Mouse (Mus musculus) gastrocnemius, postnatal 36 days (tissue): ENCODE measurements at regions not wholly inside any gene's neighbourhood (a gene's known extent, or its start where the extent isn't known, plus 50 kb on each side); places are given as distances from the start of the nearest gene placed in this dataset.

Source experiments
- DNase-seq, 2 experiments: peaks; one replicate each; pipeline ENCODE4 v3.0.0; 2022
- intact Hi-C: fragments of 180-260 bp; cut with DNase I; formaldehyde crosslinking; loops from one replicate; pipeline ENCODE4 v1.15.1; 2025

GRCm38 (mm10) chr1:137584104-137584675, 591.3 kb downstream of the Ptprc start:
- DNase-seq, result no peak
- intact Hi-C loops, result no loop called here

GRCm38 (mm10) chr1:137577639-137578038, 597.9 kb downstream of the Ptprc start:
- intact Hi-C loops, result no loop called here
- DNase-seq, result no peak

- DNase-seq, result peak in 1 of 2 experiments; percentile 28
- intact Hi-C loops, result no loop called here
Observed at GRCm38 (mm10) chr1:137576174-137576573, 599.3 kb downstream of the Ptprc start.

- DNase-seq, result no peak
- intact Hi-C loops, result no loop called here
Observed at GRCm38 (mm10) chr1:137575380-137575779, 600.1 kb downstream of the Ptprc start.

GRCm38 (mm10) chr1:137571905-137572865, 603.3 kb downstream of the Ptprc start:
- intact Hi-C loops, result no loop called here
- no peak for DNase-seq

GRCm38 (mm10) chr1:137571190-137571904, 604.2 kb downstream of the Ptprc start:
- intact Hi-C loops, result no loop called here
- DNase-seq, result peak; percentile 27 to 32

GRCm38 (mm10) chr1:137567526-137567925, 607.3 kb upstream of the Nr5a2 start:
- intact Hi-C loops, result no loop called here
- no peak for DNase-seq

GRCm38 (mm10) chr1:137565573-137566048, 605.4 kb upstream of the Nr5a2 start:
- intact Hi-C loops, result no loop called here
- DNase-seq, result no peak

- DNase-seq, result no peak
- intact Hi-C loops, result no loop called here
Observed at GRCm38 (mm10) chr1:137561686-137562085, 601.4 kb upstream of the Nr5a2 start.

- intact Hi-C loops, result no loop called here
- DNase-seq, result no peak
Observed at GRCm38 (mm10) chr1:137560389-137561268, 600.4 kb upstream of the Nr5a2 start.

- no peak for DNase-seq
- intact Hi-C loops, result no loop called here
Observed at GRCm38 (mm10) chr1:137549659-137550058, 589.4 kb upstream of the Nr5a2 start.

GRCm38 (mm10) chr1:137545666-137546065, 585.4 kb upstream of the Nr5a2 start:
- no peak for DNase-seq
- intact Hi-C loops, result no loop called here

- intact Hi-C loops, result no loop called here
Observed at GRCm38 (mm10) chr1:137543828-137544227, 583.6 kb upstream of the Nr5a2 start.

GRCm38 (mm10) chr1:137541453-137541852, 581.2 kb upstream of the Nr5a2 start:
- no peak for DNase-seq
- intact Hi-C loops, result no loop called here

More at GRCm38 (mm10) chr1:137543828-137544227, 583.6 kb upstream of the Nr5a2 start:
- no peak for DNase-seq

GRCm38 (mm10) chr1:137539424-137540116, 579.3 kb upstream of the Nr5a2 start:
- DNase-seq, result no peak
- intact Hi-C loops, result no loop called here

- DNase-seq, result no peak
- intact Hi-C loops, result no loop called here
Observed at GRCm38 (mm10) chr1:137514750-137515149, 554.5 kb upstream of the Nr5a2 start.

GRCm38 (mm10) chr1:137503704-137504422, 543.6 kb upstream of the Nr5a2 start:
- no peak for DNase-seq
- intact Hi-C loops, result no loop called here

GRCm38 (mm10) chr1:137488226-137488625, 528.0 kb upstream of the Nr5a2 start:
- intact Hi-C loops, result no loop called here
- no peak for DNase-seq

GRCm38 (mm10) chr1:137478459-137478858, 518.2 kb upstream of the Nr5a2 start:
- intact Hi-C loops, result no loop called here

More at GRCm38 (mm10) chr1:137478459-137478858, 518.2 kb upstream of the Nr5a2 start:
- no peak for DNase-seq
